Mouse (Mus musculus) c-Kit-positive CD71-positive TER-119-negative erythroid progenitor cells, embryonic 14.5 days (primary cell): ENCODE data around the gene Tmem262.
"Not testable (repeated sequence)": the region's sequence is repeated elsewhere in the genome, so short reads cannot be mapped to it uniquely, and the experiment has no call there.

Experiments
- DNase-seq: peaks from one replicate; pipeline ENCODE4 v3.0.0-alpha.2; 2013; ENCODE audit warnings: low read depth

Gene Tmem262

GRCm38 (mm10) chr19:6079983-6080480, at the start of gene Tmem262:
TSS of gene Tmem262 (plus strand) at chr19:6080033.
- DNase-seq = no peak

GRCm38 (mm10) chr19:6030520-6031280, 49.1 kb upstream of the Tmem262 start:
- DNase-seq = no peak

GRCm38 (mm10) chr19:6035966-6036585, 43.8 kb upstream of the Tmem262 start:
- DNase-seq = no peak

DNA sequence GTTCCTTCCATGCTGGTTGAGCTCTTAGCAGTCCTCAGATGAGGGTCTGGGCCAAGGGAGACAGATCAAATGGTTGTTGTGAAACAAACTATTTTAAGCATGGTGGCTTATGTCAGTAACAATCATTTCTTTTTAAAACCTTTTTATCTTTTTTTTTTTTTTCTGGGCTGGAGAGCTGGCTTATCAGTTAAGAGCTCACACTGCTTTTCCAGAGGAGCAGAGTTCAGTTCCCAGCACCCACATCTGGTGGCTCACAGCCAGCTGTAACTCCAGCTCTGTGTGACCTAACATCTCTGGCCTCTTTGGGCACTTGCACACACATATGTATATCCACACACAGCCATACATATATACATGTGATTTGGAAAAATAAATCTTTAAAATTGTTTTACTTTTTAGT, 42.1 kb upstream of the Tmem262 start:
- DNase-seq = no peak

DNA sequence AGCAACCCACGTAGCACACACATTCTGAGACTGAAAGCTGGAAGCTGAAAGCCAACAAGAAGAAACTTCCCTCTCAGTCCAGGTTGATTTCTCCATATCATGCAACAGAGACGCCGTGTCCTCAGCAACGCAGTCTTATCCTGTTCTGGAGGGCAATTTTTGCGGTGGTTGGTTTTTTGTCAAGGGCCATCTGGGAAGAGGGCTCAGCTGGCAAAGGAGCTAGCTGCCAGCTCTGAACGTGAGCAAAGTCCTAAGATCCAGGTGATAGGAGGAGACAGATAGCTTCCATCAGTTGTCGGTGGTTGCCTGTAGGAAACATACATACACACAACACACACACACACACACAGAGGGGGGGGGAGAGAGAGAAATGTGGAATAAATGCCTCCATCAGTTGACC, 41.5 kb upstream of the Tmem262 start:
- no peak for DNase-seq

DNA sequence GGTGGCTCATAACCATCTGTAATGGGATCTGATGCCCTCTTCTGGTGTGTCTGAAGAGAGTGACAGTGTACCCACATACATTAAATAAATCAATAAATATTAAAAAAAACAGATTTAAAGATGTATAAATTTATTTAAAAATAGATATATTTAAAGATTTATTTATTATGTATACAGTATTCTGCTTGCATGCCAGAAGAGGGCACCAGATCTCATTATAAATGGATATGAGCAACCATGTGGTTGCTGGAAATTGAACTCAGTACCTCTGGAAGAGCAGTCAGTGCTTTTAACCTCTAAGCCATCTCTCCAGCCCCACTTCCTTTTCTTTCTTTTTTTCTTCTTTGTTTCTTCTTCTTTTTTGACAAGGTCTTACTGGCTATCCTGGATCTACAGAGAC, 39.8 kb upstream of the Tmem262 start:
- DNase-seq = no peak

DNA sequence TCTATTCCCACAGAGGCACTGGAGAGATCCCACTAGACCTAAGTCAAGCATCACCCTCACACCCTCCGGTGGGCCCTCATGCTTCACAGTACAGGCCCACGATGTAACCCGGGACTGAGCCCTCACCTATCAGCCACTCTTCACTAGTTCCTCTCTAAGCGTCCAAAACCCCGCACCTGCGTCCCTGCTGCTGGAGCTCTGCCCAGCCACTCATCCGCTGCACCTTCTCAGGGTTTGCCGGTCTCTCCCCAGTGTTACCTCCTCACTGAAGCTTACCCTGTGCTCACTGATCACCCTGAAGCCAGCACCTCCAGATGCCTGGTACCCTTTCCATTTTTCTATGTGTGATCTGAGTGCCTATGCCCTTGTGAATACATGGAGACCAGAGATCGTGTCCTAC, 37.5 kb upstream of the Tmem262 start:
- no peak for DNase-seq

DNA sequence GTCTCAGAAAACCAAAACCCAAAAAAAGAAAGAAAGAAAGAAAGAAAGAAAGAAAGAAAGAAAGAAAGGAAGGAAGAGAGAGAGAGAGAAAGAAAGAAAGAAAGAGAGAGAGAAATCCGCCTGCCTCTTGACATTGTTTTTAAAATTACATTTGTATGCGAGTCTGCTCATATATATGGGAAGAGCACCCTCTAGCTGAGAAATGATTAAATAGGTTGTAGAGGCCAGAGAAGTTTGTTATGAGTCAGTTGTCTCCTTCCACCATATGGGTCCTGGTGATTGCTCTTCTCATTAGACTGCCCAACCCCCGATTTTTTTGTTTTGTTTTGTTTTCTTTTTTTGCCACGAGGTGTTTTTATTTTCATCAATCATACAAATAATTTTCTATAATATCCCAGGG, 35.7 kb upstream of the Tmem262 start:
- not testable (repeated sequence) for DNase-seq

DNA sequence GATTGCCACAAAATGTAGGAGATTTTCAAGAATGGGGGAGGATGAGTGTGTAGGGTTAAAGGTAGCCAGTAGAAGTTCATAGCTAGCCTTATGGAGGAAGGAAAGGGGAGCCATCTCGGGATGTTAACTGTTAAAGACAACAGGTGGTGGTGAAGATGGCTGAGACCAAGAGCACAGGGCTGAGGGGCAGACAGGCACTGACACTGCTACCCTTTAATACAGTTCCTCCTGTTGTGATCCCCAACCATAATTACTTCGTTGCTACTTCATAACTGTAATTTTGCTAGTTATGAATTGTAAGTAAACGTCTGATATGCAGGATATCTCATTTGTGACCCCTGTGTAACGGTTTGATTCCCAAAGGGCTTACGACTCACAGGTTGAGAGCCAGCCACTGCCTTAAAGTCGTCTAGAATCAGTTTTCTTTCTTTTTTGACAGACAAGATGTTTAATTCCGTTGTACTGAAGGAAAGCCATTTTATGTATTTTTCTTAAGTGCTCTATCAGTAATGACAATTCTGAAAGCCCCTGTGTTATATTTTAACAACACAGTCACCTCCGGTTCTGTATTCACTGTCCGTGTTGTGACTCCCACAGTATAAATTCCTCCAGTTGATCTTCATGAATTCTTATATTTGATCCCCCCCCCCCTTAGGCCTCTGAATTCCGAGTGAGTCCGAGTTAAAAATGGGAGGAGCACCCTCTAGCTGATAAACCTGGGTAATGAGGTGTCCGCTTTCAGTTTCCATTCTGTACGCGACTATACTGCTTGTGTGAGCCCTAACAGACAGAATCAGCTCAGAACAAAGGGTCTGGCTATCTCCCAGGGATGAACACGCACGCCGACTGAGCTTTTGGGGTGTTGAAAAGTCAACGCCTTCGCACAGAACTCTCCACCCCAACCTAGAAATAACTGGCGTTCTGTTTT, 34.2 kb upstream of the Tmem262 start:
- DNase-seq = no peak

DNA sequence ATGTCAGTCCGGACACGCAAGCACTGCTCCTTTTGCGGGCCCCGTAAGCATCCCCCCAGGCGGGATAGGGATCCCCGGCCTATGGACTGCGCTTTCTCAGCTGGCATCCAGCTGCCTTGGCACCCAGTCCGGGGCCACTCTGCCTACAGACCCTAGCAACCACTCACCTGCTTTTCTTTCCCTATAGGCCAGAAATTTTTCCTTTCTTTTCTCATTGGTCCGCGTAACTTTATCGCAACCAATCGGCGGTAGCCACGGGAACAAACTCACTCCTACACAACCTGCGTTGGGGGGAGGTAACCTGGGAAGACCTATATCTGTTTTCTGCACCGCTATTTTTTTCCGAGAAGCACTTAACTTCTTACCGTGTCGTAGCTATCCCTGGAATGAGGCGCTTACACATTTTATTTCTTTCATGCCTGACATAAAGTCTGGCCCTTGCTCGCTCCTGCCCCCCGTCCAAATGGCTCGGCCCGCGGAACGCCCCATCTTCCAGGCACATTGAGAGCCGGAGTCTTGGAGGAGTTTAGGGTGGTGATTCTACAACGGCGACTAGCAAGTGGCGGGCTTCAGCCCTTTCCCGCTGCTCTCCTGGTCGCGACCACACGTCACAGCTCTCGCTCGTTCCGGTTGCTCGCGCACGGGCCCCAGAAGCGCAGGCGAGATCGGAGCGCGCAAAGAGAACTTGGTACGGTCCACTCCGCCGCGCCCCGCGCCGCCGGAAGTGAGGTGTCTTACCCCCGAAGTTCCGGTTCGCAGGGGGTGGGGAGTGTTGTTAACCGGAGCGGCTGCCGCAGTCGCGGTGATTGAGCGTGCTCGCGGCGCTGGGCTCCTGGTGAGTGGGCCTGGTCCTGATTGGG, 33.3 kb upstream of the Tmem262 start, which contains the start of gene Syvn1:
Gene Syvn1 (plus strand): TSS at position 283 of the 860 bp plus-strand sequence.
- peak; percentile 94 for DNase-seq

DNA sequence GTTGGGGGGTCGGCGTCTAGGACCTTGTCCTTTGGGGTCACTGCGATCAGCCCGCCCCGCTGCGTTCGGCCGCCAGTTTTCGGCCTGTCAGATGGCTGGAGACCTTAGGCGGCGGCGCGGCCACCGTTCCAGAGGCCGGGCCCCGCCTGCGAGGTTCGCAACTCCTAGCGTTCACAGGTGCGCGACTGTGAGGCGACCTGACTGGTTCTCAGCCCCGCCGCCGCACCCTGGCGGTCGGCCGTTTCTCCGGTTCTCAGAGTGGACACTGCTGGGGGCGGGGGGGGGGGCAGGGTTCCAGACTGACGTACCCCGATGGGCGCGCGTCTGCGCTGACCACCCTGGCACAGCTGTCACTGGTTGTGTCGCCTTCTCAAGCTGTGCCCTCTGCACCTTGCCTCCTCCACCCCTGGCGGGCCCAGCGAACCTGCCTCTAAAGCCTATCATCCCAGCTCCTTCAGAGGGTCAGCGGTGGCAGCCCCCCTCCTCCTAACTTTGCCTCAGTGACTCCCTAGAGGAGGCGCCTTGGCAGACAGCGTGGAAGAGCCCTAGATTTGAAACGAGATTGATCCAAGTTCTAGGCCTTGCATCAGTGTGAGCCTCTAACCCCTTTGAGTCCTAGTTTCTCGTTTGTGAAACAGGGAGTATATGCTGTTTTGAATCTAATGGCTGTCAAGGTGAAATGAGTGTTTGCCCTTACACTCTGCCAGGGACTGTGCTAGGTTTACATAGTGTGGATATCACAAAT, 32.5 kb upstream of the Tmem262 start:
- DNase-seq = no peak

DNA sequence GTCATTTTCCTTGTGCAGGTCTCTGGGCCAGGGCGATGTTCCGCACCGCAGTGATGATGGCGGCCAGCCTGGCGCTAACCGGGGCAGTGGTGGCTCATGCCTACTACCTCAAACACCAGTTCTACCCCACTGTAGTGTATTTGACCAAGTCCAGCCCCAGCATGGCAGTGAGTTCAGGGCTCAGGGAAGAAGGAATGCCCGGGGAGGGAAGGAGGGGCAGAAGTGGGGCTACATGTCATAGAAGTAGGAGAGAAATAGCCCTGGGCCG, 32.0 kb upstream of the Tmem262 start:
- DNase-seq = no peak

GRCm38 (mm10) chr19:6048681-6049410, 31.0 kb upstream of the Tmem262 start:
- no peak for DNase-seq

DNA sequence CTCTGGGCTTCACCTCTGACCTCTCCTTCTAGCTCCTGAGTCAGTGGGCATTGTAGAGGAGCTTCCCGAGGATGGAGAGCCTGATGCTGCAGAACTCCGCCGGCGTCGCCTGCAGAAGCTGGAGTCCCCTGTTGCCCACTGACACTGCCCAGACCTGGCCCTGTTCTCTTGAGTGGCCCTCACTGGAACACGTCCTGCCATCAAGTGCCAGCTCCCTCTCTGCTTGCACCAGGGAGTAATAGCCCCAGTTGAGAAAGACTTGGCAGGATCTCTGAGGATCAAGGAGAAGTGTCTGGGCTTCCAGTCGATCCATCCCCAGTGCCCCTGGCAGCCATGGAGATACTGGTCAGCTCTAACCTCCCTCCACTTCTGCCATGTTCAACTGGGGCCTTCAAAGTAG, 27.3 kb upstream of the Tmem262 start:
- DNase-seq = no peak

DNA sequence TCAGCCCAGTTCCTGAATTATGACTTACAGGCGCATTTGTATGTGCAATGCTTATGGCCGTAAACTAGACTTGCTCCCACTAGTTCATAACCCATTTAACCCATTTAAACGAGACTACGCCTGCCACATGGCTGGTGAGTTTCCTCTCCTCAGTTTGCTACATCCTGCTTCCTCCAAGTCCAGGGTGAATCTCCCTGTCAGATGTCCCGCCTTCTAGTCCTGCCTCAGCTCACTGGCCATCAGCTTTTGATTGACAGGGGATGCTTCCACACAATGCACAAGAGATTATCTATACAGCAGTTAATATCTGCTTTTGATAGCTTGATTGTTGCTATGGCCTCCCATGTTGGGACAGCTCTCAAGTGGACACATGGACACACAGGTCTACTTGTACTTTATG, 25.5 kb upstream of the Tmem262 start:
- DNase-seq = no peak

DNA sequence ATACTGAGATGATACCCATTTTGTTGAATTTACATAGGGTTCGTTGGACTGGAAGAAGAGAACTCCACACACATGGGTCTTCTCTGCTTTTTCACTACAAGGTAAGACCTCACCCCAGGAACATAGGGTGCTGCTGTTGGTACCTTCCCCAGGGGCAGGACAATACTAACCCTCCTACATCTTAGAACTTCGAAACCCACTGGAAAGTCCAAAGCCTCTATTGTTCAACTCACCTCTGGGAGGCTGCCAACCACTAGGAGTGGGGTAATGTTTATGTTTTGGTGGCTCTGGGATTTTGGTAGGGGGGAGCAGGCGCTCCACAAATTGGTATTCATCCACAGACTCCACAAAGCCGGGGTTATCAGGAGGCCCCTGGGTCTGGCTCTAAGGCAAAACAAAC, 23.1 kb upstream of the Tmem262 start:
- DNase-seq = no peak

- DNase-seq = peak; percentile 92
Observed at GRCm38 (mm10) chr19:6057313-6058096, 22.3 kb upstream of the Tmem262 start, which contains the start of the genes Mrpl49 and Fau. TSS of gene Mrpl49 (minus strand) at chr19:6057785. TSS of gene Fau (plus strand) at chr19:6057844.

DNA sequence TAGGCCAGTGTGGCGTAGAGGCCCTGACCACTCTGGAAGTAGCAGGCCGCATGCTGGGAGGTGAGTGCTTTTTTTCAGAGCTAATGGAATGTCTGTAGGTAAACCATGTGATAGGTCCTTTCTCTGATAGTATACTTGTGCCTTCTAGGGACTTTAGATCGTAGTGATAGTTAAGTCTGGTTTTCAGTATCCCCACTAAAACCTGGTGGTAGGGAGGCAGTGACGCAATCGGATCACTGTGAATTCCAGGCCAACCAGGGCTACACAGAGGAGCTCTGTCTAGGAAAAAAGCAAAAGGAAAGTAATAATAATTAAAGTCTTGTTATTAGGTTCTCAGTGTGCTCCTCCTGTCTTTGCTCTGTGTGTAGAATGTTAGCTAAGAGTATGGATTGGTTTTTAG, 21.3 kb upstream of the Tmem262 start:
- DNase-seq = no peak

DNA sequence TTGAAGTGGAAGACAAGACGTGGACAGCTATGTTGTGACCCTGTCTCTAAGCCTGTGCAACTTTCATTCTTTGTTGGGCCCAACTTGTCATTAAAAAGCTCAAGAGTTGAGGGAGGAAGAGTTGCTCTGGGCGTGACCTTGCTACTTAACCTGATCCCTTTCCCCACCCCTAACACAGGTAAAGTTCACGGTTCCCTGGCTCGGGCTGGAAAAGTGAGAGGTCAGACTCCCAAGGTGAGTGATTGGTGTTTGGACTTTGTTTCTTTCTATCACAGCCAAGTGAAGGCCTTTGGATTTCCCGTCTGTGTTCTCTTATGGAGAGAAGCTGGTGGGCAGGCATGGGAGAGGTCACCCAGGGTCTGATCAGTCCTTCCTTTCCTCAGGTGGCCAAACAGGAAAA, 20.9 kb upstream of the Tmem262 start:
- DNase-seq = no peak
